Mouse (Mus musculus) ES-E14 (cell line): ENCODE measurements around the gene Fanca.

Experiments used
- CHD2 ChIP-seq: IDR thresholded peaks from 2 replicates; pipeline ENCODE4 v1.6.1; 2014; ENCODE audit warnings: mild to moderate bottlenecking, low read depth, low read length, inconsistent platforms
- HCFC1 ChIP-seq: IDR thresholded peaks from 2 replicates; pipeline ENCODE4 v1.6.1; 2012; ENCODE audit warnings: low read length, inconsistent platforms, borderline replicate concordance; ENCODE audit not compliant: insufficient read depth
- MAFK ChIP-seq: IDR thresholded peaks from 2 replicates; pipeline ENCODE4 v1.6.1; 2014; ENCODE audit warnings: mild to moderate bottlenecking, low read depth, low read length, inconsistent platforms; ENCODE audit not compliant: insufficient read depth
- ZC3H11A ChIP-seq: IDR thresholded peaks from 2 replicates; pipeline ENCODE4 v1.6.1; 2012; ENCODE audit warnings: low read depth, mild to moderate bottlenecking, inconsistent platforms, low read length, borderline replicate concordance
- ZNF384 ChIP-seq: IDR thresholded peaks from 2 replicates; pipeline ENCODE4 v1.6.1; 2012; ENCODE audit warnings: low read depth, low read length, inconsistent platforms

GRCm38 (mm10) chr8:123228416-123228815, 90.0 kb downstream of the Fanca start:
- TF ChIP-seq CHD2, result no peak
- TF ChIP-seq ZC3H11A, result no peak
- no peak for TF ChIP-seq HCFC1
- TF ChIP-seq ZNF384, result no peak
- no peak for TF ChIP-seq MAFK
